Mouse (Mus musculus) limb, embryonic 14.5 days (tissue): Measurements from ENCODE around the gene Fam117a. TPM values are rescaled to one million over a fixed set of nuclear protein-coding genes. Genes with fewer than 3 reads are reported as not detected.

ENCODE experiments used
- ATAC-seq: fragments of 200-750 bp; cut with Nextera tagmentation; 2 replicates; pipeline ENCODE4 v1.8.0; 2017; ENCODE audit warnings: low read depth, moderate number of reproducible peaks, moderate TSS enrichment; ENCODE audit not compliant: low FRiP score
- DNase-seq: peaks from one replicate; pipeline ENCODE4 v3.0.0-alpha.2; 2015; ENCODE audit warnings: low spot score
- H3K27ac ChIP-seq: fragments of 300-500 bp; sonication (generic); replicated peaks from 2 replicates; pipeline ENCODE4 v1.5.1; 2014; ENCODE audit warnings: low read depth, mild to moderate bottlenecking, low read length, moderate library complexity, mixed read lengths
- H3K27me3 ChIP-seq: fragments of 300-500 bp; sonication (generic); 2 replicates; pipeline ENCODE4 v1.6.1; 2014; ENCODE audit warnings: low read length, mixed read lengths; ENCODE audit not compliant: control insufficient read depth, insufficient read depth
- H3K36me3 ChIP-seq: fragments of 300-500 bp; sonication (generic); 2 replicates; pipeline ENCODE4 v1.6.1; 2014; ENCODE audit warnings: mild to moderate bottlenecking, low read length, moderate library complexity, mixed read lengths; ENCODE audit not compliant: control insufficient read depth, insufficient read depth
- H3K4me1 ChIP-seq: fragments of 300-500 bp; sonication (generic); 2 replicates; pipeline ENCODE4 v1.6.1; 2014; ENCODE audit warnings: antibody characterized with exemption, low read length, mixed read lengths; ENCODE audit not compliant: control insufficient read depth, insufficient read depth
- H3K4me2 ChIP-seq: fragments of 300-500 bp; sonication (generic); replicated peaks from 2 replicates; pipeline ENCODE4 v1.6.1; 2014; ENCODE audit warnings: low read depth, mild to moderate bottlenecking, low read length, moderate library complexity; ENCODE audit not compliant: severe bottlenecking
- H3K4me3 ChIP-seq: fragments of 300-500 bp; sonication (generic); replicated peaks from 2 replicates; pipeline ENCODE4 v1.5.1; 2014; ENCODE audit warnings: low read length
- H3K9ac ChIP-seq: fragments of 300-500 bp; sonication (generic); 2 replicates; pipeline ENCODE4 v1.6.1; 2014; ENCODE audit warnings: mild to moderate bottlenecking, low read depth, low read length, moderate library complexity; ENCODE audit not compliant: severe bottlenecking
- H3K9me3 ChIP-seq: fragments of 300-500 bp; sonication (generic); 2 replicates; pipeline ENCODE4 v1.6.1; 2016; ENCODE audit warnings: low read length; ENCODE audit not compliant: control insufficient read depth
- POLR2A ChIP-seq: fragments of 200-500 bp; IDR thresholded peaks from 2 replicates; pipeline ENCODE4 v1.8.0; 2012; ENCODE audit warnings: inconsistent platforms, mild to moderate bottlenecking, moderate library complexity, borderline replicate concordance; ENCODE audit not compliant: insufficient read depth, insufficient read length; ENCODE audit errors: extremely low read depth
- WGBS: fragments of 180-500 bp; shearing (Covaris S2); extraction: QIAGEN DNeasy Blood & Tissue Kit; methylation state at CpG from one replicate; pipeline ENCODE4 v1.1.7; 2014; 5-methylcytosine and 5-hydroxymethylcytosine counted together
- polyA plus RNA-seq, 2 experiments: library from polyadenylated mRNA; depleted of rRNA in 1 of 2; stranded (reverse) in 1 of 2; unstranded in 1 of 2; fragments of >200 nt; fragmentation: Nextera tagmentation in 1 of 2; extraction: Ambion mirVana in 1 of 2; gene quantifications; 2 replicates each; pipeline versions ENCODE4 v1.2.1 to v1.2.3; 2012 to 2014

The Fam117a gene
- polyA plus RNA-seq, 2 experiments: 19.3 to 48.3 TPM

- no peak overlapping the region for H3K9ac ChIP-seq
- H3K4me2 ChIP-seq: no peak overlapping the region
- ATAC-seq (no peak), DNase-seq (no peak)
- H3K9me3 ChIP-seq: no peaks in the 10 kb centered on the region
- H3K4me1 ChIP-seq: peaks cover 11% of the 10 kb centered on the region; the same call in 1 of the 2 replicates
- 86% methylated on average over 14 of the region's 14 CpGs for WGBS
- H3K27me3 ChIP-seq: no peaks in the 10 kb centered on the region
- no peak overlapping the region for H3K4me3 ChIP-seq
- TF ChIP-seq POLR2A: no peak
- H3K36me3 ChIP-seq: peaks cover 8% of the 10 kb centered on the region; the same call in 1 of the 2 replicates
- H3K27ac ChIP-seq: no peak overlapping the region
Measured at GRCm38 (mm10) chr11:95354228-95354944, 17.6 kb downstream of the Fam117a start.

- WGBS: 81% methylated on average over 12 of the region's 12 CpGs
- peaks cover 10% of the 10 kb centered on the region; the same call in 1 of the 2 replicates for H3K36me3 ChIP-seq
- no peaks in the 10 kb centered on the region for H3K9me3 ChIP-seq
- TF ChIP-seq POLR2A: no peak
- H3K4me3 ChIP-seq: no peak overlapping the region
- H3K4me2 ChIP-seq: no peak overlapping the region
- no peaks in the 10 kb centered on the region for H3K27me3 ChIP-seq
- no peak overlapping the region for H3K27ac ChIP-seq
- no peak for ATAC-seq
- peaks cover 7% of the 10 kb centered on the region; the same call in 1 of the 2 replicates for H3K4me1 ChIP-seq
- DNase-seq: no peak
- H3K9ac ChIP-seq: no peak overlapping the region
Measured at GRCm38 (mm10) chr11:95354945-95355660, 18.3 kb downstream of the Fam117a start.

- WGBS: 91% methylated on average over 5 of the region's 5 CpGs
- Histone ChIP-seq H3K27ac (no peak overlapping the region), H3K27me3 (no peaks in the 10 kb centered on the region), H3K9me3 (no peaks in the 10 kb centered on the region), H3K36me3 (peaks cover 11% of the 10 kb centered on the region; the same call in 1 of the 2 replicates), H3K9ac (no peak overlapping the region), H3K4me3 (no peak overlapping the region), H3K4me2 (no peak overlapping the region), H3K4me1 (peaks cover 4% of the 10 kb centered on the region; the same call in 1 of the 2 replicates)
- no peak for ATAC-seq
- no peak for DNase-seq
- no peak for TF ChIP-seq POLR2A
Measured at GRCm38 (mm10) chr11:95355661-95356011, 18.8 kb downstream of the Fam117a start.

GRCm38 (mm10) chr11:95356039-95356438 is 19.2 kb downstream of the Fam117a start:
- H3K9ac ChIP-seq: no peak overlapping the region
- WGBS: 93% methylated on average over 7 of the region's 7 CpGs
- no peak overlapping the region for H3K4me2 ChIP-seq
- H3K4me3 ChIP-seq: no peak overlapping the region
- no peak for TF ChIP-seq POLR2A
- H3K27me3 ChIP-seq: no peaks in the 10 kb centered on the region
- no peaks in the 10 kb centered on the region for H3K9me3 ChIP-seq
- no peak overlapping the region for H3K27ac ChIP-seq
- ATAC-seq (no peak), DNase-seq (no peak)
- peaks cover 10% of the 10 kb centered on the region; the same call in 1 of the 2 replicates for H3K36me3 ChIP-seq
- H3K4me1 ChIP-seq: peaks cover 4% of the 10 kb centered on the region; the same call in 1 of the 2 replicates

GRCm38 (mm10) chr11:95356469-95357273 is 19.9 kb downstream of the Fam117a start:
- H3K4me1 ChIP-seq: peaks cover 4% of the 10 kb centered on the region; the same call in 1 of the 2 replicates
- H3K27me3 ChIP-seq: no peaks in the 10 kb centered on the region
- no peak overlapping the region for H3K4me2 ChIP-seq
- H3K27ac ChIP-seq: no peak overlapping the region
- TF ChIP-seq POLR2A: no peak
- H3K36me3 ChIP-seq: peaks cover 7% of the 10 kb centered on the region; the same call in 1 of the 2 replicates
- no peak for DNase-seq
- no peak overlapping the region for H3K4me3 ChIP-seq
- no peak overlapping the region for H3K9ac ChIP-seq
- WGBS: 77% methylated on average over 17 of the region's 17 CpGs
- no peaks in the 10 kb centered on the region for H3K9me3 ChIP-seq
- ATAC-seq: no peak
